Mouse (Mus musculus) ES-E14 (cell line): ENCODE data around the gene Cyp2a5. TPM values are rescaled to one million over a fixed set of nuclear protein-coding genes. Genes with fewer than 3 reads are reported as not detected.

Experiments used
- total RNA-seq: library from RNA; depleted of rRNA; stranded (reverse); fragments of 300-350 nt; gene quantifications from 2 replicates; pipeline ENCODE4 v1.2.3, GENCODE M21; 2012; rRNA removed

The Cyp2a5 gene
- total RNA-seq, 1 experiment: not detected

Other genes with a start within 250 kb of the Cyp2a5 start
- gene Vmn1r185, start 216.8 kb upstream of the Cyp2a5 start, total RNA-seq: not detected in 2 replicates
- gene Cyp2b23, start 148.9 kb upstream of the Cyp2a5 start, total RNA-seq: 1.1 and 1.7 TPM in 2 replicates
- gene Cyp2b19, start 78.2 kb upstream of the Cyp2a5 start, total RNA-seq: not detected in 2 replicates
- gene Cyp2g1, start 26.4 kb upstream of the Cyp2a5 start, total RNA-seq: not detected in 2 replicates
- gene Cyp2a22, start 104.1 kb downstream of the Cyp2a5 start, total RNA-seq: not detected in 2 replicates
- gene Cyp2a12, start 193.8 kb downstream of the Cyp2a5 start, total RNA-seq: not detected in 2 replicates